Mouse (Mus musculus) olfactory bulb, adult 2 months (tissue): ENCODE results near the gene Cd200r3. TPM values are rescaled to one million over a fixed set of nuclear protein-coding genes. Genes with fewer than 3 reads are reported as not detected.

Experiments used
- H3K27ac ChIP-seq: fragments of 200-500 bp; 2 replicates; pipeline ENCODE4 v1.5.1; 2012; ENCODE audit warnings: low read depth, low read length; ENCODE audit not compliant: insufficient read depth
- H3K4me1 ChIP-seq: fragments of 200-500 bp; 2 replicates; pipeline ENCODE4 v1.6.1; 2012; ENCODE audit warnings: low read length; ENCODE audit not compliant: control insufficient read depth, insufficient read depth
- H3K4me3 ChIP-seq: fragments of 200-500 bp; 2 replicates; pipeline ENCODE4 v1.5.1; 2012; ENCODE audit warnings: mild to moderate bottlenecking, low read depth, low read length, moderate library complexity; ENCODE audit not compliant: insufficient read depth
- CTCF ChIP-seq: fragments of 200-500 bp; IDR thresholded peaks from 2 replicates; pipeline ENCODE4 v1.5.1; 2012; ENCODE audit warnings: low read depth, mild to moderate bottlenecking, low read length, moderate library complexity; ENCODE audit not compliant: insufficient read depth
- POLR2A ChIP-seq: fragments of 200-500 bp; IDR thresholded peaks from 2 replicates; pipeline ENCODE4 v1.6.1; 2012; ENCODE audit warnings: mild to moderate bottlenecking, low read depth, low read length, moderate library complexity; ENCODE audit not compliant: insufficient read depth
- WGBS: fragments of 180-500 bp; shearing (Covaris S2); methylation state at CpG from one replicate; pipeline ENCODE4 v1.1.7; 2018; 5-methylcytosine and 5-hydroxymethylcytosine counted together
- polyA plus RNA-seq: library from polyadenylated mRNA; stranded (reverse); fragments of >200 nt; gene quantifications from 2 replicates; pipeline ENCODE4 v1.2.4, GENCODE M21; 2012; ENCODE audit warnings: low replicate concordance; ENCODE audit not compliant: missing spikeins, insufficient read depth, insufficient read length

Cd200r3 gene
- polyA plus RNA-seq, 1 experiment: not detected

DNA sequence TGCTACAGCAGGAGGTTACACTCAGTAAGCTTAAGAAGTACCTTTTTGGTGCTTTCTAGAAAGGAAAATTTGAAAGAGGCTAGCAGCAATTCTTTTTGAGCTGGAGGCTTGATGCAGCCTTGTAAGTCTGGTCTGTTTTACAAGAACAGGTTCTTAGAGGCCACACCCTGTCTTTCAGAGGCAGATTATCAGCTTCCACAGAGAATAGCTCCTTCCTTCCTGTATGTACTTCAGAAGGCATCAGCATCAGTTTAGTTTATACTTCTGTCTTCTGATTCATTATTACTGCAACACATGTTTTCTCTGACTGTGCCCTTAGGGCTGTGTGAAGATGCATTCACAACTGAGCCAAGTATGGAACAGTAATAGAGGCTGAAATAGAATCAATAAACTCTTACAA, 78.0 kb downstream of the Cd200r3 start:
- TF ChIP-seq POLR2A: no peak
- TF ChIP-seq CTCF: no peak
- no peak overlapping the region for H3K4me3 ChIP-seq
- no peaks in the 10 kb centered on the region for H3K4me1 ChIP-seq
- no peak overlapping the region for H3K27ac ChIP-seq

DNA sequence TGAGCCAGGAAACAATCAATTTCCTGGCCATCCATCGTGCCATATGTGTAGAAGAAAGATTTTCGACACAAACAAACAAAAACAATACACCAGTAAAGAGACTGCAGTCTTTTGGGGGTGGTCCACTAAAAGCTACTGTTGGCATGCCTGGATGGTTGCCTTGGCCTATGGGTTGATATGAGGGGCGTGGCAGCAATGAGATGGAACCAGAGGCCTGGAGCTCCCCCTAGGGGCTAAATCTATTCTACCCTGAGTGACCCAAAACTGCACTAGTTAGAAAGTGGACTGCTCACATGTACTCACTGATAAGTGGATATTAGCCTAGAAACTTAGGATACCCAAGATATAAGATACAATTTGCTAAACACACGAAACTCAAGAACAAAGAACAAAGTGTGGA, 80.4 kb downstream of the Cd200r3 start:
- TF ChIP-seq CTCF (no peak), POLR2A (no peak)
- Histone ChIP-seq H3K4me3 (no peak overlapping the region), H3K27ac (no peak overlapping the region), H3K4me1 (no peaks in the 10 kb centered on the region)
- WGBS: 69% methylated on average over 4 of the region's 4 CpGs

DNA sequence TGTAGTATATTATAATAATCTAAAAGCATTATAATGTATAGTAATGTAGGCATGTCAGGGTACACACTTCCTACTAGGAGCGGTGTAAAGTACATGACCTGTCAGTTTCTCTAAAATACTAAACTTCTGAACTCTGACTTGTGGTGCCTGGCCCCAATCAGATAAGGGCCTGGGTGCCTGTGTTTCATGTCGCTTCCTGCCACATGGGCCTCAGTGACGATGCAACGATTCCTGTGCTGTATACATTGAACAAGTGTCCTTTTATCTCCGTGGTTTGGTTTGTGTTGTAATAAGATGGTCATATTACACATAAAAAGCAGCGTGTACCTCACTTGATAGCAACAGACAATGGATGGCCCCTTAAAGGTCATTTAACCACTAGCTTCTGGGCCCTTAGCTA, 81.8 kb downstream of the Cd200r3 start:
- TF ChIP-seq POLR2A (no peak), CTCF (no peak)
- H3K4me3 ChIP-seq: no peak overlapping the region
- no peak overlapping the region for H3K27ac ChIP-seq
- 91% methylated on average over 6 of the region's 6 CpGs for WGBS
- H3K4me1 ChIP-seq: no peaks in the 10 kb centered on the region

DNA sequence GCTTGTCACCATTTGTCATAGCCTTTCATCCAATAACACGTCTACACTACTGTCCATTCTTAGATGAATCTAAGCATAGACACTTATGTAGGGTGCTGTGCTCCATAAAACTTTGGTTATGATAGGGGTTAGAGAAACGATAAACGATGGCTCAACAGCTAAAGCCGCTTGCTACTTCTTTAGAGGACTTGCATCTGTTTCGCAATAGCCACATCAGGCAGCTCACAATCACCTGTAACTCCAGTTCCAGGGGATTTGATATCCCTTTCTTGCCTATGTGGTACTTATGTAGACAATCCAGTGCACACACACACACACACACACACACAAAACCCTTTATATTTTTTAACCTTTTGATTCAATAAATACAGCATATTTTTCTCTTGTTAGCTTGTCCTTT, 85.6 kb downstream of the Cd200r3 start:
- TF ChIP-seq POLR2A (no peak), CTCF (no peak)

DNA sequence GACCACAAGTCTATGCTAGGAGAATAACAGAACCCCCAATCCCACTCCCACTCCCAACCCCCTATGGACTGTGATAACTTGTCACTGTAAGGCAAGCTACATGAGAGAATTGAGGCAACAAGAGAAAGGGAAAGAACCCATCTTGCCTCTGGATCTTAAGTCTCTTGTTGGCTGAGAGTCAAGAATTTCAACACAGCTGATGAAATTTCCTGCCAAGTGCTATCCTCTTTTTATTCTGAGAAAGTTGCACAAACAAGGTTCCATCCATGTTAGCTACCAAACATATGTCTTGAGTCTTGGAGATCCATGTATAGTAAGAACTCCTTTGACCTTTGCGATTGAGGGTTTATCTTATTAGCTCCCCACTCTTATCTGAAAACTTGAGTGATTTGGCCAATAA, 86.0 kb downstream of the Cd200r3 start:
- H3K4me3 ChIP-seq: no peak overlapping the region

More for the DNA sequence above, 85.6 kb downstream of the Cd200r3 start:
- 95% methylated on average over 5 of the region's 5 CpGs for WGBS
- H3K4me1 ChIP-seq: no peaks in the 10 kb centered on the region
- no peak overlapping the region for H3K4me3 ChIP-seq
- no peak overlapping the region for H3K27ac ChIP-seq

DNA sequence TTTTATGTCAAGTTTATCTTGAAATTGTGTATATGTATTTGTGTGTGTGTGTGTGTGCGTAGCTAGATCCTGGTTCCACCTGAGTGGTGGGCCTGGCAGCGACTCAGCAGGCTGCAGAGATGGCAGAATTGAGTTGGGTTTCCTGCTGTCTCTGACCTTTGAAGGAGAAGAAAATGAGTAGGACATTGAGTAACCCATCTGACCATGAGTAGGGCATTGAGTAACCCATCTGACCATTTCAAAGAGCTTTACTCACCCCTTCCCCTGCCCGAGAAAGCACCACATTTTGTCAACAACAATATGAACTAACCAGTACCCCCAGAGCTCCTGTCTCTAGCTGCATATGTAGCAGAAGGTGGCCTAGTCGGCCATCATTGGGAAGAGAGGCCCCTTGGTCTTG, 86.6 kb downstream of the Cd200r3 start:
- Histone ChIP-seq H3K4me3 (no peak overlapping the region), H3K27ac (no peak overlapping the region), H3K4me1 (no peaks in the 10 kb centered on the region)
- 90% methylated on average over 4 of the region's 4 CpGs for WGBS
- TF ChIP-seq CTCF (no peak), POLR2A (no peak)

More for the DNA sequence above, 86.0 kb downstream of the Cd200r3 start:
- Histone ChIP-seq H3K27ac (no peak overlapping the region), H3K4me1 (no peaks in the 10 kb centered on the region)
- 100% methylated on average over 1 of the region's 1 CpGs for WGBS
- no peak for TF ChIP-seq POLR2A
- TF ChIP-seq CTCF: no peak

DNA sequence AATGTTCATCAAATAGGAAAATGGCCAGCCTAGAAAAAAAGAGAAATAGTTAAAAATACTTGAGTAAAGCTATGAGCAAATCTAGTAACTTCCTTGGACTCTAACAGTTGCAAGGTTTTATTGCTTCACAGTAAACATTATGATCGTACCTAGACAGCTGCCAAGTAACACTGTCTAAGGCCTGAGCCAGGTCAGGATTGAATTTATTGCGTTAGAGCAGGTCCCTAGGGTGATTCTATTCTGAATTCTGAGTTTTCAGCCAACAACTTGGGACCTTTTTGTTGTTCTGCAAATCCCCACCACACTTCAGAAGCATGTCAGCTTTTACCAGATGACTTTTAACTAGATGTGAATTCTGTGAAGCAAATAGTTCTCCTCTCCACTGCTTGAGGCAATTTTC, 87.3 kb downstream of the Cd200r3 start:
- Histone ChIP-seq H3K4me1 (no peaks in the 10 kb centered on the region), H3K27ac (no peak overlapping the region), H3K4me3 (no peak overlapping the region)
- TF ChIP-seq CTCF: no peak
- no peak for TF ChIP-seq POLR2A
- WGBS: 71% methylated on average over 2 of the region's 2 CpGs

Other genes with a start within 250 kb of the Cd200r3 start
- gene Nepro, start 219.4 kb upstream of the Cd200r3 start, polyA plus RNA-seq: not detected in 2 replicates
- gene Gtpbp8, start 197.3 kb upstream of the Cd200r3 start, polyA plus RNA-seq: not detected in 2 replicates
- not detected in 2 replicates for gene Cd200r1, start 177.9 kb upstream of the Cd200r3 start, polyA plus RNA-seq
- gene Cd200r4, start 131.9 kb upstream of the Cd200r3 start, polyA plus RNA-seq: not detected in 2 replicates
- gene Cd200r2, start 76.6 kb upstream of the Cd200r3 start, polyA plus RNA-seq: not detected in 2 replicates
- gene Ccdc80, start 149.7 kb downstream of the Cd200r3 start, polyA plus RNA-seq: not detected in 2 replicates
- not detected in 2 replicates for gene Slc35a5, start 215.0 kb downstream of the Cd200r3 start, polyA plus RNA-seq
- gene Atg3, start 215.1 kb downstream of the Cd200r3 start, polyA plus RNA-seq: not detected in 2 replicates